Mouse (Mus musculus): ENCODE results near the gene Fbxl8.

GRCm38 (mm10) chr8:105225917-105226316 is 38.5 kb upstream of the Fbxl8 start:
- no peak for TF ChIP-seq CTCF (IDR thresholded peaks at IDR 0.05; ENCODE audit: low read depth)
- TF ChIP-seq EP300 (optimal IDR thresholded peaks at IDR 0.05) = no peak
